11 mouse cellular contexts compared by ENCODE assay signal in genomic region chr5:117032130-117032529, GRCm38 (mm10).
DNase-seq lines count a peak whose midpoint lies in the region; ATAC-seq lines count a peak whose summit lies in the region.
"Had no signal": no experiment of that assay in that cellular context is flagged by ENCODE, and none has a peak within 500 bp of the region (broad histone marks: within the 10 kb centered on the region; RNA-seq: fewer than 3 reads in every experiment).

No protein-coding gene starts in this region.

- no peak overlapping the region for H3K4me3 ChIP-seq in embryonic facial prominence, embryonic 14.5 days (ENCODE audit: low read depth, low read length)
- H3K4me3 ChIP-seq in embryonic facial prominence, embryonic 10.5 days, result no peak overlapping the region
- no peak overlapping the region for H3K4me3 ChIP-seq in forebrain, embryonic 16.5 days (replicated peaks; ENCODE audit: low read length)
- no peak overlapping the region for H3K4me3 ChIP-seq in liver, embryonic 11.5 days (ENCODE audit: low read depth, low read length)

- no peak overlapping the region for H3K4me2 ChIP-seq in embryonic facial prominence, embryonic 14.5 days (ENCODE audit: low read depth, low read length)
- H3K4me2 ChIP-seq in forebrain, embryonic 16.5 days (ENCODE audit: low read length), result no peak overlapping the region
- no peak overlapping the region for H3K4me2 ChIP-seq in liver, embryonic 11.5 days

- H3K4me1 ChIP-seq in embryonic facial prominence, embryonic 14.5 days (ENCODE audit: control insufficient read depth, insufficient read depth, low read length), result no peaks in the 10 kb centered on the region
- no peaks in the 10 kb centered on the region for H3K4me1 ChIP-seq in embryonic facial prominence, embryonic 10.5 days
- peaks cover 10% of the 10 kb centered on the region for H3K4me1 ChIP-seq in forebrain, embryonic 16.5 days (replicated peaks; ENCODE audit: control insufficient read depth, insufficient read depth, low read length)
- no peaks in the 10 kb centered on the region for H3K4me1 ChIP-seq in liver, embryonic 11.5 days (replicated peaks; ENCODE audit: control insufficient read depth, insufficient read depth, low read length)

- intact Hi-C loops in left cerebral cortex, postnatal 10 days (cut with DNase I), result loop anchor here (10.0 kb wide), 1 partner anchor 907 kb away; no protein-coding TSS in a partner anchor

- H3K27ac ChIP-seq in embryonic facial prominence, embryonic 14.5 days (replicated peaks; ENCODE audit: low read depth, low read length), result no peak overlapping the region
- H3K27ac ChIP-seq in embryonic facial prominence, embryonic 10.5 days (replicated peaks), result no peak overlapping the region
- H3K27ac ChIP-seq in forebrain, embryonic 16.5 days (ENCODE audit: low read length), result peak overlapping the region; percentile 70
- no peak overlapping the region for H3K27ac ChIP-seq in liver, embryonic 11.5 days (ENCODE audit: low read depth, low read length)

- no peak for ATAC-seq in embryonic facial prominence, embryonic 14.5 days (ENCODE audit: low read depth)
- peak; percentile 93 for ATAC-seq in forebrain, embryonic 16.5 days
- ATAC-seq in liver, embryonic 11.5 days (replicated peaks; ENCODE audit: low FRiP score), result no peak

- no peaks in the 10 kb centered on the region for H3K9me3 ChIP-seq in embryonic facial prominence, embryonic 14.5 days (ENCODE audit: control insufficient read depth, low read length)
- H3K9me3 ChIP-seq in embryonic facial prominence, embryonic 10.5 days, result no peaks in the 10 kb centered on the region
- H3K9me3 ChIP-seq in forebrain, embryonic 16.5 days (ENCODE audit: control insufficient read depth, low read length), result peaks cover 4% of the 10 kb centered on the region; the same call in 1 of the 2 replicates
- no peaks in the 10 kb centered on the region for H3K9me3 ChIP-seq in liver, embryonic 11.5 days (ENCODE audit: control insufficient read depth, low read length)

- no peak overlapping the region for H3K9ac ChIP-seq in embryonic facial prominence, embryonic 14.5 days (ENCODE audit: low read depth, low read length)
- H3K9ac ChIP-seq in forebrain, embryonic 16.5 days (replicated peaks; ENCODE audit: low read depth, low read length), result no peak overlapping the region
- H3K9ac ChIP-seq in liver, embryonic 11.5 days (ENCODE audit: low read depth, low read length), result no peak overlapping the region

- H3K36me3 ChIP-seq in embryonic facial prominence, embryonic 14.5 days (ENCODE audit: control insufficient read depth, insufficient read depth, low read length), result no peaks in the 10 kb centered on the region
- H3K36me3 ChIP-seq in embryonic facial prominence, embryonic 10.5 days (replicated peaks), result no peaks in the 10 kb centered on the region
- no peaks in the 10 kb centered on the region for H3K36me3 ChIP-seq in forebrain, embryonic 16.5 days (ENCODE audit: control insufficient read depth, insufficient read depth)
- H3K36me3 ChIP-seq in liver, embryonic 11.5 days (ENCODE audit: control insufficient read depth, insufficient read depth, low read length), result no peaks in the 10 kb centered on the region
- H3K36me3 ChIP-seq: G1E had no signal

- DNase-seq in embryonic facial prominence, embryonic 14.5 days (ENCODE audit: low spot score), result peak; percentile 14
- no peak for DNase-seq in embryonic facial prominence, embryonic 10.5 days (ENCODE audit: low spot score)
- peak; percentile 94 for DNase-seq in brain, adult 2 months (ENCODE audit: low read depth, low spot score)
- DNase-seq in left cerebral cortex, postnatal 10 days (ENCODE audit: extremely low spot score in 1 of 2, low spot score in 2 of 2), result peak; percentile 51 to 58
- no peak for DNase-seq in liver, embryonic 11.5 days (ENCODE audit: low spot score)
- DNase-seq in spleen, postnatal 4 days (ENCODE audit: low spot score in 2 of 2), result no peak
- no peak for DNase-seq in urinary bladder, adult 18-20 months (ENCODE audit: low spot score in 2 of 2)
- DNase-seq: adrenal gland, adult 2 months; spleen, adult 18-20 months had no signal

- 59% methylated on average over 10 of the region's 10 CpGs for WGBS in embryonic facial prominence, embryonic 14.5 days
- 78% methylated on average over 10 of the region's 10 CpGs for WGBS in embryonic facial prominence, embryonic 10.5 days
- WGBS in forebrain, embryonic 16.5 days, result 32% methylated on average over 10 of the region's 10 CpGs
- 74% methylated on average over 10 of the region's 10 CpGs for WGBS in liver, embryonic 11.5 days

- no peaks in the 10 kb centered on the region for H3K27me3 ChIP-seq in embryonic facial prominence, embryonic 14.5 days (replicated peaks; ENCODE audit: control insufficient read depth, insufficient read depth, low read length)
- no peaks in the 10 kb centered on the region for H3K27me3 ChIP-seq in embryonic facial prominence, embryonic 10.5 days (replicated peaks; ENCODE audit: low read depth, poor library complexity, severe bottlenecking)
- H3K27me3 ChIP-seq in forebrain, embryonic 16.5 days (replicated peaks; ENCODE audit: control insufficient read depth, insufficient read depth, low read length), result no peaks in the 10 kb centered on the region
- H3K27me3 ChIP-seq in liver, embryonic 11.5 days (replicated peaks; ENCODE audit: control insufficient read depth, insufficient read depth, low read length), result no peaks in the 10 kb centered on the region

Comparison
In these comparisons a context has a peak if more than half of its experiments do, and no peak if none do; other contexts are left out.
1. DNase-seq: peak in embryonic facial prominence, embryonic 14.5 days (single experiment), brain, adult 2 months (single experiment) and left cerebral cortex, postnatal 10 days (2 of 2); none in embryonic facial prominence, embryonic 10.5 days (single experiment), liver, embryonic 11.5 days (single experiment), spleen, postnatal 4 days (0 of 2) and urinary bladder, adult 18-20 months (0 of 2).